Mouse (Mus musculus): ENCODE results near the gene Dab2. TPM values are rescaled to one million over a fixed set of nuclear protein-coding genes. Genes with fewer than 3 reads are reported as not detected.

Gene Dab2
- polyA plus RNA-seq (2014; fragmentation: Nextera tagmentation; extraction: Ambion mirVana): 72.4 and 81.5 TPM in 2 replicates

DNA sequence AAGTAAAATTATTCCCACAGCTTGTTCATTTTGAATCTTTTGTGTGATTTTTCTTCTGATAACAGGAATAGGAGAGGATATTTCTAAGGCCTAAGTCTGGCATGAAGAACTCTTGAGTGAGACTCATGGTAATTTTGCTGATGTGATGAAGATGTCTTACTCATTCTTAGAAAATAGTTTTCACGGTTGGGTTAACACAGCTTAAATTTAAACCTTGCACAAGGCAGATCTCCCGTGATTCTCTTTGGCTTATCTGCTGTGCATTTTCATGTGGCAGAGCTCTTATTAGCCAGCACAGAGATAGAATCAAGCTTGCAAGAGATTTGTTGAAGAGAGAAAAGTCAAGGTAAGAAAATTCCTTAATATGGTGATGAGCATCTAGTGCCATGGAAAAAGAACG is at the start of gene Dab2:
Gene Dab2, plus strand, starts transcription at position 235 of the 400 bp plus-strand sequence.
- Histone ChIP-seq H3K4me2 (ENCODE audit: low read depth, low read length) (no peak within 1 kb of the TSS), H3K27ac (replicated peaks; ENCODE audit: low read depth, low read length) (no peak within 1 kb of the TSS), H3K27me3 (ENCODE audit: control insufficient read depth, insufficient read depth, low read length) (no peaks in the 10 kb centered on the region), H3K9me3 (replicated peaks; ENCODE audit: control insufficient read depth, low read length) (no peaks in the 10 kb centered on the region), H3K9ac (replicated peaks; ENCODE audit: low read length) (no peak within 1 kb of the TSS), H3K36me3 (replicated peaks; ENCODE audit: control insufficient read depth, insufficient read depth, low read depth, low read length) (no peaks in the 10 kb centered on the region), H3K4me3 (ENCODE audit: low read depth, low read length) (no peak within 1 kb of the TSS), H3K4me1 (ENCODE audit: control insufficient read depth, insufficient read depth, low read length) (no peaks in the 10 kb centered on the region)
- 91% methylated on average over 3 of the region's 3 CpGs for WGBS
- DNase-seq (ENCODE audit: low spot score) (no peak), ATAC-seq (replicated peaks; ENCODE audit: insufficient number of reproducible peaks, low FRiP score, low TSS enrichment, low read depth) (no peak)

DNA sequence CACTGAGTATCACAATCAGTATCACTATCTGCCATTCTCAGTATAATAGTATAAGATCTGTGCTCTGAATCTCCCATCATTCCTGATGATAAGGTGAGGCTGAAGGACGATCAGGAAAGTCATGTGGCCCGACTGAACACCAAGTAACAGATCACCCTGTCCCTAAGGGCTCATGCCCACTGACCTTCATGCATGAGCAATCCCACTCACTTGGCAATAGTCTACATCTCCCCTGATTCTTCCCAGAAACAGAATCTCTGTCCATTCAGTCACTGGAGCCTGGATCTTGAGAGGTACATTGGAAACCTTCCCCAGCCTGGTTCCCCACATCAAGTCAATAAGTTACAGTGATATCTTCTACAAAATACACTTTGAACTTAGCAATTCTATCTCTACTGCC is 46.1 kb upstream of the Dab2 start:
- no peak for DNase-seq (ENCODE audit: low spot score)
- H3K4me2 ChIP-seq (ENCODE audit: low read depth, low read length): no peak overlapping the region
- H3K4me1 ChIP-seq (ENCODE audit: control insufficient read depth, insufficient read depth, low read length): no peaks in the 10 kb centered on the region
- ATAC-seq (replicated peaks; ENCODE audit: insufficient number of reproducible peaks, low FRiP score, low TSS enrichment, low read depth): no peak
- no peaks in the 10 kb centered on the region for H3K36me3 ChIP-seq (replicated peaks; ENCODE audit: control insufficient read depth, insufficient read depth, low read depth, low read length)
- H3K4me3 ChIP-seq (ENCODE audit: low read depth, low read length): no peak overlapping the region
- H3K9me3 ChIP-seq (replicated peaks; ENCODE audit: control insufficient read depth, low read length): no peaks in the 10 kb centered on the region
- no peak overlapping the region for H3K9ac ChIP-seq (replicated peaks; ENCODE audit: low read length)
- H3K27me3 ChIP-seq (ENCODE audit: control insufficient read depth, insufficient read depth, low read length): no peaks in the 10 kb centered on the region
- no peak overlapping the region for H3K27ac ChIP-seq (replicated peaks; ENCODE audit: low read depth, low read length)
- 89% methylated on average over 2 of the region's 2 CpGs for WGBS

DNA sequence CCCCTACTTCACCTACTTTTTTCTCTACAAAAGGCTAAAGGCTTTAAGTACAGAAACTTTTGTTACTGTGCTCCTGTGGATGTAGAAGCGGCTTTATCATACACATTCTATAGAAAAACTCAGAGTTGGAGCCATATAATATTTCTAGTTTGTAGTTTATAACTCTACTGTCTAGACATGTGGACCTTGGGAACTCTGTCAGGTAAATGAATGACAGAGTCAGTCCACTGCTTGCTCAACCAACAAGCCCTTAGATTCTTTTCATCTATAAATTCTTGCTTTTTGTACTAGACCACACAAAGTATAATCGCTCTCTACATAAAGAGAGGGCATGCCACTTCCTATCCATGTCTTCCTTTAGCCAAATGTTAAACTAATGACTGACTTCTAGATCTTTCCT is 45.2 kb upstream of the Dab2 start:
- 93% methylated on average over 2 of the region's 2 CpGs for WGBS
- DNase-seq (ENCODE audit: low spot score) (no peak), ATAC-seq (replicated peaks; ENCODE audit: insufficient number of reproducible peaks, low FRiP score, low TSS enrichment, low read depth) (no peak)
- no peak overlapping the region for H3K4me3 ChIP-seq (ENCODE audit: low read depth, low read length)
- H3K27ac ChIP-seq (replicated peaks; ENCODE audit: low read depth, low read length): no peak overlapping the region
- H3K4me2 ChIP-seq (ENCODE audit: low read depth, low read length): no peak overlapping the region
- H3K36me3 ChIP-seq (replicated peaks; ENCODE audit: control insufficient read depth, insufficient read depth, low read depth, low read length): no peaks in the 10 kb centered on the region
- no peaks in the 10 kb centered on the region for H3K27me3 ChIP-seq (ENCODE audit: control insufficient read depth, insufficient read depth, low read length)
- no peaks in the 10 kb centered on the region for H3K4me1 ChIP-seq (ENCODE audit: control insufficient read depth, insufficient read depth, low read length)
- no peaks in the 10 kb centered on the region for H3K9me3 ChIP-seq (replicated peaks; ENCODE audit: control insufficient read depth, low read length)
- no peak overlapping the region for H3K9ac ChIP-seq (replicated peaks; ENCODE audit: low read length)

DNA sequence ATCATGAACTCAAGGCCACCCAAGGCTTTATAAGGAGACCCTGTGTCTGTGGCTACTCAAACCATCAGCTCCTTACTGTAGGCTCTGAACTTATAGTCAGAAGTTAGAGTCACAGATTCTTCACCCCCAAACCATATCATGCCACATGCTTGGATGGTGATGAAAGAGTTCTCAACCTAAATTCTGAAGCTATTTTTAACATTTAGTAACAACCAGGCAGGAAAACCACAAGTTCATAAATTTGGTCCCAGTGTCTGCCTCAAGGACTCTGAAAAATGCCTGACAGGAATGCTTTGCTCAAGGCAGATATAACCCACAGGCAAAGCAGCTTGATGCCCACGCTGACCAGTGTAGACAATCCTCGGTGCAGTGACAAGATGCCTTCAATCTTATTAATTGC is 42.5 kb upstream of the Dab2 start:
- WGBS: 88% methylated on average over 2 of the region's 2 CpGs
- Histone ChIP-seq H3K27ac (replicated peaks; ENCODE audit: low read depth, low read length) (no peak overlapping the region), H3K4me2 (ENCODE audit: low read depth, low read length) (no peak overlapping the region), H3K9me3 (replicated peaks; ENCODE audit: control insufficient read depth, low read length) (no peaks in the 10 kb centered on the region), H3K4me1 (ENCODE audit: control insufficient read depth, insufficient read depth, low read length) (no peaks in the 10 kb centered on the region), H3K27me3 (ENCODE audit: control insufficient read depth, insufficient read depth, low read length) (no peaks in the 10 kb centered on the region), H3K4me3 (ENCODE audit: low read depth, low read length) (no peak overlapping the region), H3K36me3 (replicated peaks; ENCODE audit: control insufficient read depth, insufficient read depth, low read depth, low read length) (no peaks in the 10 kb centered on the region), H3K9ac (replicated peaks; ENCODE audit: low read length) (no peak overlapping the region)
- no peak for ATAC-seq (replicated peaks; ENCODE audit: insufficient number of reproducible peaks, low FRiP score, low TSS enrichment, low read depth)
- DNase-seq (ENCODE audit: low spot score): no peak

DNA sequence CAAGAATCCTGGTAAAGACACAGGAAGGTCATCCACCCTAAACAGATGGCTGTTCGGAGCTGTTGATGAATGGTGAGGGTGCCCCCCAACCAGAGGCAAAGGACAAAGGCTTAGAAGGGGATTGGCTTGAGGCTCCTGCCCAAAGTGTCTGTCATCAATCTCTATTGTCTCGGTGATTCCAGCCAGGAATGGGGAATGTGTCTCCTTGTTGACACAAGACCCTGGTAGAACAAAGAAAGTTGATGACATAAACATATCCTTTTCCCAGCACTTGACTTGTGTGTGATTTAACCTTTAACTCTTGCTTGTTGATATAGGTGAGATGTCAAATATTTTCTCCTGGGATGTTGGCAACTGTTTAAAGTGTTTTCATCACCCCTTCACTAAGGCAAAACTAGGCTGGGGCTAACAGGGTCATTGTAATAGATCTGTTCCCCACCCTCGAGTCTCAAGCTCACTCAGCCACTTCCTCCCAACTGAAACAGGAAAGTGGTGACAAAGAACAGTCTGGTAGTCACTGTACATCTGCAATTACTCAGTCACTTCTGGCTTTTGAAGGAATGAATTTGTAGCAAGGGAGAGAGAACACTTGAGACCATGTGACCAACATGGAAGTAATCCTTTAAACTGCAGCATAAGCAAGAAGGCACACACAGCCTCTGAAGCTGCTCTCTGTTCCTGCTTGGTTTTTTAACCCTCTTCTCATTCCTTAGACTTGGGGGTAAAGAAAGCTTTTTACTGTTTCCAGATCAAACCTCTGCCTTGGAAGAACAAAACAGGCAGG is 39.4 kb upstream of the Dab2 start:
- Histone ChIP-seq H3K4me2 (ENCODE audit: low read depth, low read length) (no peak overlapping the region), H3K4me3 (ENCODE audit: low read depth, low read length) (no peak overlapping the region), H3K9me3 (replicated peaks; ENCODE audit: control insufficient read depth, low read length) (no peaks in the 10 kb centered on the region), H3K9ac (replicated peaks; ENCODE audit: low read length) (no peak overlapping the region), H3K27ac (replicated peaks; ENCODE audit: low read depth, low read length) (no peak overlapping the region), H3K36me3 (replicated peaks; ENCODE audit: control insufficient read depth, insufficient read depth, low read depth, low read length) (no peaks in the 10 kb centered on the region), H3K27me3 (ENCODE audit: control insufficient read depth, insufficient read depth, low read length) (no peaks in the 10 kb centered on the region), H3K4me1 (ENCODE audit: control insufficient read depth, insufficient read depth, low read length) (no peaks in the 10 kb centered on the region)
- 26% methylated on average over 3 of the region's 3 CpGs for WGBS
- ATAC-seq (replicated peaks; ENCODE audit: insufficient number of reproducible peaks, low FRiP score, low TSS enrichment, low read depth): no peak
- peak; percentile 24 for DNase-seq (ENCODE audit: low spot score)

DNA sequence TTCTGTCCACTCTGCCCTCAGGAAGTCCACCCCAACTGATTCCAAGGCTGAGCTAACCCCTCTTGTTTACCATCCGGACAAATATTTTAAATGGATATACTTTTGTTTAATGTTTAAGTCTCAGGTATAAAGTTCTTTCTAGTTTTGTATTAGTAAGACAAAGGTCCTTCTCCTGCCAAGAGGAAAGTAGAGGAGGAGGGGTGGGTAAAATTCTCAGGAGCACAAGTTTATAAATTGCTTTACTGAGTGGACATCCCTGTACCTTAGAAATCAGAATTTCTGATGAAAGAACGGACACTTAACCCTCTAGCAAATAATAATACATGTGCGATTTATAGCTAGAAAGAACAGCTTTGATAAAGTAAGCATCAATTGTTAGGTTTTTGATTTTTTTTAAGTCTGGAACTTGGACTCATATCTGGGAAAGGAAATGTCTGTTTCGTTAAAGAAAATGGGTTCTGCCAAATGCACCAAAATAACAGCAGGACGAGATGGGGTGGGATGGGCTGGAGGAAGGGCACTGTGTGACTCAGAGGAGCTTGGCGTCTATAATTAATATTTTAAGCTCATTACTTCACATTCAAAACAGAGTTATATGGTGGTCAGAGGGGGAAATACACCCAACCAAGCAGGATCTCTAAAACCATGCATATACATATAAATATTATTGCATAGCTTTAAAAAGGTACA is 38.7 kb upstream of the Dab2 start:
- Histone ChIP-seq H3K9me3 (replicated peaks; ENCODE audit: control insufficient read depth, low read length) (no peaks in the 10 kb centered on the region), H3K27ac (replicated peaks; ENCODE audit: low read depth, low read length) (no peak overlapping the region), H3K4me2 (ENCODE audit: low read depth, low read length) (no peak overlapping the region), H3K9ac (replicated peaks; ENCODE audit: low read length) (no peak overlapping the region), H3K36me3 (replicated peaks; ENCODE audit: control insufficient read depth, insufficient read depth, low read depth, low read length) (no peaks in the 10 kb centered on the region), H3K4me1 (ENCODE audit: control insufficient read depth, insufficient read depth, low read length) (no peaks in the 10 kb centered on the region), H3K4me3 (ENCODE audit: low read depth, low read length) (no peak overlapping the region), H3K27me3 (ENCODE audit: control insufficient read depth, insufficient read depth, low read length) (no peaks in the 10 kb centered on the region)
- WGBS: 77% methylated on average over 6 of the region's 6 CpGs
- no peak for ATAC-seq (replicated peaks; ENCODE audit: insufficient number of reproducible peaks, low FRiP score, low TSS enrichment, low read depth)
- DNase-seq (ENCODE audit: low spot score): no peak

DNA sequence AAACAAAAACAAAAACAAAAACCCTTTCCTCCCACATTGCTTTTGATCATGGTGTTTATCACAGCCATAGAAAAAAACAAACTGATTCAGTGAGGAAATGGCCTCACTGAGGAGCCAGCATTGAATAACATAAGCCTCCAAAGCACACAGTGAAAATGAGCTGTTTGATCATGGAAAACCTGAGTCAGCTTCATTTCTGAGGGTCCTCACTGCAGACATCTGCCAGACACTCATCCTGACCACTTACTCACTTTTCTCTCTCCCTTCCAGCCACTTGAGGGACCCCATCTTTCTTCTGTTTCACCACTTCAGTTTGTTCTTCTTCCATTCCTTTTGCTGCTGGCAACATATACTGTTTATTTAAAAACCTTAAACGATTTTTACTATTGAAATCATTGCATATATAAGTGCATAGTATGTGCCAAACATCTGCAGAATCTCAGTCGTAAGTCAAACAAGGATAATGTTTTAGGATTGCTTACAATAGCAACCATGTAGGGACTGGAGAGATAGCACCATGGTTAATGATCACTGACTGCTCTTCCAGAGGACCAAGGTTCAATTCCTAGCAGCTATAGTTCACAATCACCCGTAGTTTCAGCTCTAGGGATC is 32.3 kb upstream of the Dab2 start:
- H3K9me3 ChIP-seq (replicated peaks; ENCODE audit: control insufficient read depth, low read length): no peaks in the 10 kb centered on the region
- no peak overlapping the region for H3K9ac ChIP-seq (replicated peaks; ENCODE audit: low read length)
- 82% methylated on average over 3 of the region's 3 CpGs for WGBS
- H3K27ac ChIP-seq (replicated peaks; ENCODE audit: low read depth, low read length): no peak overlapping the region
- H3K27me3 ChIP-seq (ENCODE audit: control insufficient read depth, insufficient read depth, low read length): no peaks in the 10 kb centered on the region
- H3K4me1 ChIP-seq (ENCODE audit: control insufficient read depth, insufficient read depth, low read length): no peaks in the 10 kb centered on the region
- ATAC-seq (replicated peaks; ENCODE audit: insufficient number of reproducible peaks, low FRiP score, low TSS enrichment, low read depth) (no peak), DNase-seq (ENCODE audit: low spot score) (no peak)
- H3K4me3 ChIP-seq (ENCODE audit: low read depth, low read length): no peak overlapping the region
- H3K36me3 ChIP-seq (replicated peaks; ENCODE audit: control insufficient read depth, insufficient read depth, low read depth, low read length): no peaks in the 10 kb centered on the region
- no peak overlapping the region for H3K4me2 ChIP-seq (ENCODE audit: low read depth, low read length)

All from embryonic facial prominence, embryonic 11.5 days (tissue).